Mouse (Mus musculus): ENCODE measurements around the gene Pik3cd. TPM values are rescaled to one million over a fixed set of nuclear protein-coding genes. Genes with fewer than 3 reads are reported as not detected.

The Pik3cd gene
- total and polyA plus RNA-seq, 3 experiments = 57.0 to 95.0 (median 72.1) TPM

GRCm38 (mm10) chr4:149734730-149735475, 32.5 kb upstream of the Pik3cd start:
- Histone ChIP-seq H3K9ac (ENCODE audit: insufficient read depth, low read depth) (no peak overlapping the region), H3K36me3 (replicated peaks in 1 of 2; ENCODE audit: control insufficient read depth in 1 of 2, insufficient read depth in 1 of 2, low read length in 1 of 2) (peaks cover 18 to 59% of the 10 kb centered on the region in 2 experiments), H3K4me3 (replicated peaks in 1 of 3; ENCODE audit: low read depth in 2 of 3, low read length in 2 of 3, poor library complexity in 1 of 3) (no peak overlapping the region), H3K4me1 (ENCODE audit: control insufficient read depth in 1 of 2, insufficient read depth in 2 of 2) (peaks cover 14 to 55% of the 10 kb centered on the region in 2 experiments), H3K79me2 (replicated peaks; ENCODE audit: control insufficient read depth, extremely low read depth, insufficient read depth, poor library complexity, severe bottlenecking) (peaks cover 43% of the 10 kb centered on the region), H3K27me3 (replicated peaks) (no peaks in the 10 kb centered on the region), H3K9me3 (replicated peaks; ENCODE audit: low read length) (no peaks in the 10 kb centered on the region), H3K27ac (ENCODE audit: insufficient read depth, low read depth) (no peak overlapping the region), H3K4me2 (ENCODE audit: insufficient read depth, low read depth, poor library complexity, severe bottlenecking) (no peak overlapping the region)
- dilution Hi-C loops (cut with MboI; ENCODE audit: extremely low pct_ligation_motif_present, extremely low pct_unique_long_range_greater_than_20kb, low sequenced_read_pairs) (no loop called here), in situ Hi-C loops (cut with MboI; ENCODE audit: low pct_ligation_motif_present, low pct_unique_long_range_greater_than_20kb, low sequenced_read_pairs) (no loop called here)
- TF ChIP-seq SIN3A (IDR thresholded peaks at IDR 0.05; ENCODE audit: low read length) = no peak
- no peak for TF ChIP-seq GABPA (IDR thresholded peaks at IDR 0.05; ENCODE audit: insufficient replicate concordance, low read depth, low read length)
- TF ChIP-seq RAD21 (IDR thresholded peaks at IDR 0.05; ENCODE audit: low read depth, low read length) = no peak
- no peak for TF ChIP-seq USF1 (IDR thresholded peaks at IDR 0.05; ENCODE audit: low read depth, low read length)
- TF ChIP-seq EP300 (IDR thresholded peaks at IDR 0.05; ENCODE audit: low read length) = no peak
- TF ChIP-seq MAX (IDR thresholded peaks at IDR 0.05; ENCODE audit: low read length) = no peak
- no peak for TF ChIP-seq CHD1 (IDR thresholded peaks at IDR 0.05; ENCODE audit: low read depth, low read length)
- TF ChIP-seq USF2 (conservative IDR thresholded peaks at IDR 0.05; ENCODE audit: low read depth, low read length) = no peak
- TF ChIP-seq PAX5 (IDR thresholded peaks at IDR 0.05; ENCODE audit: low read length) = no peak
- no peak for TF ChIP-seq UBTF (IDR thresholded peaks at IDR 0.05; ENCODE audit: low read depth, low read length)
- TF ChIP-seq RCOR1 (conservative IDR thresholded peaks at IDR 0.05; ENCODE audit: low read depth, low read length) = no peak
- TF ChIP-seq MAZ (IDR thresholded peaks at IDR 0.05; ENCODE audit: low read depth, low read length) = no peak
- no peak for TF ChIP-seq IRF4 (IDR thresholded peaks at IDR 0.05; ENCODE audit: low read depth, low read length)
- no peak for DNase-seq (ENCODE audit: extremely low read depth)

GRCm38 (mm10) chr4:149734246-149734645, 31.9 kb upstream of the Pik3cd start:
- no peak overlapping the region for H3K27ac ChIP-seq (ENCODE audit: insufficient read depth, low read depth)
- TF ChIP-seq GABPA (IDR thresholded peaks at IDR 0.05; ENCODE audit: insufficient replicate concordance, low read depth, low read length) (no peak), USF2 (conservative IDR thresholded peaks at IDR 0.05; ENCODE audit: low read depth, low read length) (no peak), MAX (IDR thresholded peaks at IDR 0.05; ENCODE audit: low read length) (no peak), RAD21 (IDR thresholded peaks at IDR 0.05; ENCODE audit: low read depth, low read length) (no peak), MXI1 (IDR thresholded peaks at IDR 0.05; ENCODE audit: low read depth, low read length) (no peak), USF1 (IDR thresholded peaks at IDR 0.05; ENCODE audit: low read depth, low read length) (no peak), PAX5 (IDR thresholded peaks at IDR 0.05; ENCODE audit: low read length) (no peak), BHLHE40 (IDR thresholded peaks at IDR 0.05; ENCODE audit: low read depth, low read length) (no peak)
- H3K27me3 ChIP-seq (replicated peaks) = no peaks in the 10 kb centered on the region
- peaks cover 24 to 65% of the 10 kb centered on the region in 2 experiments for H3K36me3 ChIP-seq (replicated peaks in 1 of 2; ENCODE audit: control insufficient read depth in 1 of 2, insufficient read depth in 1 of 2, low read length in 1 of 2)
- dilution Hi-C loops (cut with MboI; ENCODE audit: extremely low pct_ligation_motif_present, extremely low pct_unique_long_range_greater_than_20kb, low sequenced_read_pairs) (no loop called here), in situ Hi-C loops (cut with MboI; ENCODE audit: low pct_ligation_motif_present, low pct_unique_long_range_greater_than_20kb, low sequenced_read_pairs) (no loop called here)
- H3K4me1 ChIP-seq (ENCODE audit: control insufficient read depth in 1 of 2, insufficient read depth in 2 of 2) = peaks cover 14 to 55% of the 10 kb centered on the region in 2 experiments
- no peaks in the 10 kb centered on the region for H3K9me3 ChIP-seq (replicated peaks; ENCODE audit: low read length)
- H3K9ac ChIP-seq (ENCODE audit: insufficient read depth, low read depth) = no peak overlapping the region
- H3K4me3 ChIP-seq (replicated peaks in 1 of 3; ENCODE audit: low read depth in 2 of 3, low read length in 2 of 3, poor library complexity in 1 of 3) = no peak overlapping the region
- peaks cover 43% of the 10 kb centered on the region for H3K79me2 ChIP-seq (replicated peaks; ENCODE audit: control insufficient read depth, extremely low read depth, insufficient read depth, poor library complexity, severe bottlenecking)
- no peak overlapping the region for H3K4me2 ChIP-seq (ENCODE audit: insufficient read depth, low read depth, poor library complexity, severe bottlenecking)
- no peak for DNase-seq (ENCODE audit: extremely low read depth)
